Mouse (Mus musculus) midbrain, embryonic 11.5 days (tissue): Measurements from ENCODE around the gene Zfp871. TPM values are rescaled to one million over a fixed set of nuclear protein-coding genes. Genes with fewer than 3 reads are reported as not detected.
A peak's percentile ranks its signal among the peaks of the same experiment; 100 is the strongest.

ENCODE experiments used
- ATAC-seq: fragments of 200-750 bp; cut with Nextera tagmentation; 2 replicates; pipeline ENCODE4 v1.8.0; 2017; ENCODE audit warnings: moderate TSS enrichment, moderate library complexity; ENCODE audit not compliant: low FRiP score
- DNase-seq: peaks from one replicate; pipeline ENCODE4 v3.0.0; 2015; ENCODE audit warnings: low spot score; ENCODE audit errors: missing footprints
- H3K27ac ChIP-seq: fragments of 300-500 bp; sonication (generic); 2 replicates; pipeline ENCODE4 v1.5.1; 2014; ENCODE audit warnings: low read depth, low read length
- H3K27me3 ChIP-seq: fragments of 300-500 bp; sonication (generic); 2 replicates; pipeline ENCODE4 v1.6.1; 2014; ENCODE audit warnings: mild to moderate bottlenecking, low read length, moderate library complexity, mixed read lengths; ENCODE audit not compliant: control insufficient read depth, insufficient read depth
- H3K36me3 ChIP-seq: fragments of 300-500 bp; sonication (generic); 2 replicates; pipeline ENCODE4 v1.6.1; 2014; ENCODE audit warnings: mild to moderate bottlenecking, low read length, moderate library complexity, mixed read lengths; ENCODE audit not compliant: control insufficient read depth, insufficient read depth
- H3K4me1 ChIP-seq: fragments of 300-500 bp; sonication (generic); 2 replicates; pipeline ENCODE4 v1.6.1; 2014; ENCODE audit warnings: low read length; ENCODE audit not compliant: control insufficient read depth, insufficient read depth
- H3K4me2 ChIP-seq: fragments of 300-500 bp; sonication (generic); 2 replicates; pipeline ENCODE4 v1.6.1; 2014; ENCODE audit warnings: mild to moderate bottlenecking, moderate library complexity
- H3K4me3 ChIP-seq: fragments of 300-500 bp; sonication (generic); 2 replicates; pipeline ENCODE4 v1.5.1; 2014; ENCODE audit warnings: low read depth, low read length
- H3K9ac ChIP-seq: fragments of 300-500 bp; sonication (generic); 2 replicates; pipeline ENCODE4 v1.6.1; 2014; ENCODE audit warnings: low read length
- H3K9me3 ChIP-seq: fragments of 300-500 bp; sonication (generic); 2 replicates; pipeline ENCODE4 v1.6.1; 2016; ENCODE audit warnings: low read length; ENCODE audit not compliant: control insufficient read depth
- WGBS: fragments of 180-500 bp; shearing (Covaris S2); extraction: QIAGEN DNeasy Blood & Tissue Kit; methylation state at CpG from one replicate; pipeline ENCODE4 v1.1.7; 2014; 5-methylcytosine and 5-hydroxymethylcytosine counted together
- polyA plus RNA-seq: library from polyadenylated mRNA; unstranded; fragments of >200 nt; fragmentation: Nextera tagmentation; extraction: Ambion mirVana; gene quantifications from 2 replicates; pipeline ENCODE4 v1.2.1, GENCODE M21; 2014

Zfp871 gene
- 32.0 and 33.8 TPM in 2 replicates for polyA plus RNA-seq

DNA sequence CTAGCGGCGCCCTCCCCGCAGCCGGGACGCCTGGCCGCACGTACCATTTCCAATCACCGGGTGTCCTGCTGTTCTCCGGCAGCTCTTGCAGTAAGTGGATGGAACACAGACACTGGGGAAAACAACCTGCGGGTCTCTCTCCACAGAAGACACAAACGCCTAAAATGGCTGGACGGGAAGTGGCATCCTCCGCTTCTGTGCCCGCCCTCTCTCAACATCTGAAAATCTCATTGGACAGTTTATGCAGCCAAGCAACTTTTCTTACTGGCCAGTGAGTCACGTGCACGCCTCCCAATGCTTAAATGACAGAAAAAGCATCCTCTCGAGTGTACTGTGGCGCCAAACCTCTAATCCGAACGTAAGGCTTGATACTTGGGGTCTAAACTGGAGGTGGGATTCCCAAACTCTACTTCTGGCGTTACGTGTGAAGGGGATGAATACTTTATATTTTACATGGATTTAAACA, at the start of gene Zfp871:
TSS of gene Zfp871 (minus strand) at position 194 of the 466 bp plus-strand sequence.
- peak; percentile 96 for DNase-seq
- H3K27ac ChIP-seq: peak within 1 kb of the TSS; percentile 86
- WGBS: under 1% methylated on average over 22 of the region's 22 CpGs
- H3K4me1 ChIP-seq: peaks cover 13% of the 10 kb centered on the region
- peak within 1 kb of the TSS; percentile 64 for H3K4me2 ChIP-seq
- H3K27me3 ChIP-seq: no peaks in the 10 kb centered on the region
- peaks cover 11% of the 10 kb centered on the region for H3K36me3 ChIP-seq
- H3K4me3 ChIP-seq: peak within 1 kb of the TSS; percentile 85
- peak; percentile 98 for ATAC-seq
- peak within 1 kb of the TSS; percentile 94 for H3K9ac ChIP-seq
- H3K9me3 ChIP-seq: no peaks in the 10 kb centered on the region; the same call in 1 of the 2 replicates

- Histone ChIP-seq H3K27me3 (no peaks in the 10 kb centered on the region), H3K4me1 (peaks cover 10% of the 10 kb centered on the region), H3K9ac (peak overlapping the region; percentile 25; the same call in 1 of the 2 replicates), H3K4me3 (peak overlapping the region; percentile 76), H3K36me3 (peaks cover 4% of the 10 kb centered on the region; the same call in 1 of the 2 replicates), H3K27ac (no peak overlapping the region), H3K9me3 (no peaks in the 10 kb centered on the region), H3K4me2 (peak overlapping the region; percentile 64)
- peak; percentile 47 for ATAC-seq
- no peak for DNase-seq
- WGBS: 29% methylated on average over 3 of the region's 3 CpGs
Measured at GRCm38 (mm10) chr17:32830418-32830782, 42.3 kb upstream of the Zfp871 start.

DNA sequence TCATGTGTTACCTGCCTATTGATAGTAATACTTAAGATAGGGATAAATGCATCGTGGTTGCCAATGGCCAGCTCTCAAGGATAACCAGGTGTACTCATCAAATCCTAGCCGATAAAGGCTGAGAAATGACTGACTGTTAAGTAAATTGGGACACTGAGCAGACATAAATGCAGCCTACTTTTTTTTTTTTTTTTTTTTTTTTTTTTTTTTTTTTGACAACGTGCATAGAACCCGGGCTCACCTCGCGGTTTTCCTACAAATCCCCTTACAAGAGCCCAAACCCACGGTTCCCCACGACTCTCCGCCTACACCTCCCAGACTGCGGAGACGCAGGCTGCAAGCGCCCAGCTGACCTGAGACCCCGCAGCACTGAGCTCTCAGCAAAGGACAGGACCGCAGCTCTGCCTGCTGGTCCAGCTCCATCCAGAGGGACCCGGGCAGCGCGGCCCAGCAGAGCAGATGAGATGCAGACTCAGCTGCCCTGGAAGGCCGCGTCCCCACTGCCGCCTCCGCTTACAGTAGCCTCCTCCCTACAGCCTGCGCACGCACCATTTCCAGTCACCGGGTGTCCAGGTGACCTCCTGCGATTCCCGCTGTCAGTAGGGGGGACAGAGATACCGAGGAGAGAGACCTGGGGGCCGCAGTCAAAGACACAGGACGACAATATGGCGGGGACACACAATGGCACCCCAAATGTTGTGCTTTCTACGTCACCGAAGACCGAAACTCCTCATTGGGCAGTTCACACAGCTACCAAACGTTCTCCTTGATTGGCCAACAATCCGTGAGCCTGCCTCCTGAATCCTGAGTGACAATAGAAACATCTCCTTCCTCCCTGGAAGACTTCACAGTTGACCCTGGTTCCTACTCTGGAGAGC, 41.7 kb upstream of the Zfp871 start, which contains the start of gene Zfp799:
TSS of gene Zfp799 (minus strand) at position 722 of the 878 bp plus-strand sequence.
- Histone ChIP-seq H3K4me3 (peak within 1 kb of the TSS; percentile 76), H3K9ac (peak within 1 kb of the TSS; percentile 90), H3K36me3 (peaks cover 5% of the 10 kb centered on the region; the same call in 1 of the 2 replicates), H3K27ac (peak within 1 kb of the TSS; percentile 36; the same call in 1 of the 2 replicates), H3K4me2 (peak within 1 kb of the TSS; percentile 64), H3K9me3 (no peaks in the 10 kb centered on the region), H3K27me3 (no peaks in the 10 kb centered on the region), H3K4me1 (peaks cover 10% of the 10 kb centered on the region)
- DNase-seq (peak; percentile 97), ATAC-seq (peak; percentile 99)
- 2% methylated on average over 35 of the region's 35 CpGs for WGBS

GRCm38 (mm10) chr17:32816074-32816784, 28.1 kb upstream of the Zfp871 start:
- peak; percentile 88 for DNase-seq
- Histone ChIP-seq H3K4me1 (0 out of 2 replicates have a peak, but pooled peaks cover 5% of the 10 kb centered on the region), H3K36me3 (peaks cover 19% of the 10 kb centered on the region), H3K27me3 (no peaks in the 10 kb centered on the region), H3K9ac (no peak overlapping the region), H3K27ac (no peak overlapping the region), H3K9me3 (no peaks in the 10 kb centered on the region), H3K4me2 (no peak overlapping the region), H3K4me3 (no peak overlapping the region)
- no peak for ATAC-seq
- WGBS: 89% methylated on average over 1 of the region's 1 CpGs

GRCm38 (mm10) chr17:32814136-32814535, 26.0 kb upstream of the Zfp871 start:
- Histone ChIP-seq H3K36me3 (peaks cover 5% of the 10 kb centered on the region), H3K9me3 (no peaks in the 10 kb centered on the region), H3K4me1 (peaks cover 10% of the 10 kb centered on the region), H3K27ac (no peak overlapping the region), H3K9ac (no peak overlapping the region), H3K4me3 (no peak overlapping the region), H3K27me3 (no peaks in the 10 kb centered on the region), H3K4me2 (no peak overlapping the region)
- DNase-seq: no peak
- no peak for ATAC-seq
- 89% methylated on average over 7 of the region's 7 CpGs for WGBS

DNA sequence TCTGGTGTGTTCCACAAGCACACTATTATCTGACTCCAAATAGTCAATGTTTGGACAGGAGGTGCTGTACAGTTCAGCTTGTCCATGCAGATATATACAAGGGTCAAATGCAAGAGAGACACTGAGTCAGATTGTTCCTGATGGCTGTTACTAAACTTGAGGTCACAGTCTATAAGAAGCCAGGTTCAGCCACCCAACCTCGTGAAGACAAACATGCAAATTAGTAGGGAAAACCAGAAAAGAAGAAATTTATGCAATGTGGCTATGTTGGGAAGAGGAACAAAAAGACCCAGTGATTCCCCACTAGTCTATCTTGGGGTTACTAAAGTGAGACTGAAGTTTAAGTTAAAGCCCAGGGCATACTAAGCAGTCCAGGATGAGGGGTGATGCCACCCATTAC, 22.6 kb upstream of the Zfp871 start:
- Histone ChIP-seq H3K4me2 (peak overlapping the region; percentile 16; the same call in 1 of the 2 replicates), H3K36me3 (no peaks in the 10 kb centered on the region; the same call in none of the 2 replicates), H3K4me3 (no peak overlapping the region), H3K9ac (no peak overlapping the region), H3K27ac (peak overlapping the region; percentile 53), H3K27me3 (no peaks in the 10 kb centered on the region), H3K4me1 (peaks cover 21% of the 10 kb centered on the region), H3K9me3 (no peaks in the 10 kb centered on the region)
- ATAC-seq: no peak
- WGBS: 12% methylated on average over 1 of the region's 1 CpGs
- no peak for DNase-seq

- Histone ChIP-seq H3K36me3 (no peaks in the 10 kb centered on the region; the same call in 1 of the 2 replicates), H3K4me2 (peak within 1 kb of the TSS; percentile 49), H3K9ac (peak within 1 kb of the TSS; percentile 83), H3K27ac (peak within 1 kb of the TSS; percentile 92), H3K9me3 (no peaks in the 10 kb centered on the region), H3K4me3 (peak within 1 kb of the TSS; percentile 57), H3K27me3 (no peaks in the 10 kb centered on the region), H3K4me1 (peaks cover 21% of the 10 kb centered on the region)
- peak; percentile 98 for DNase-seq
- under 1% methylated on average over 17 of the region's 17 CpGs for WGBS
- ATAC-seq: peak; percentile 93
Measured at GRCm38 (mm10) chr17:32809544-32810374, 21.7 kb upstream of the Zfp871 start, which contains the start of gene Zfp811. Zfp811 (minus strand) TSS chr17:32809931.

GRCm38 (mm10) chr17:32808921-32809320, 20.8 kb upstream of the Zfp871 start:
- ATAC-seq (peak; percentile 23; the same call in 1 of the 2 replicates), DNase-seq (peak; percentile 90)
- peak overlapping the region; percentile 49 for H3K4me2 ChIP-seq
- H3K27ac ChIP-seq: peak overlapping the region; percentile 92
- H3K4me1 ChIP-seq: peaks cover 21% of the 10 kb centered on the region
- no peaks in the 10 kb centered on the region; the same call in 1 of the 2 replicates for H3K36me3 ChIP-seq
- H3K9ac ChIP-seq: peak overlapping the region; percentile 83
- no peaks in the 10 kb centered on the region for H3K27me3 ChIP-seq
- 7% methylated on average over 8 of the region's 8 CpGs for WGBS
- peak overlapping the region; percentile 57 for H3K4me3 ChIP-seq
- no peaks in the 10 kb centered on the region for H3K9me3 ChIP-seq
